Mouse (Mus musculus) bone marrow macrophage, adult 2 months (primary cell): ENCODE data around the gene Prr13. TPM values are rescaled to one million over a fixed set of nuclear protein-coding genes. Genes with fewer than 3 reads are reported as not detected.

ENCODE experiments used
- H3K27ac ChIP-seq: 2 replicates; pipeline ENCODE4 v1.5.1; 2012; ENCODE audit warnings: low read depth, low read length; ENCODE audit not compliant: insufficient read depth
- H3K4me1 ChIP-seq: 2 replicates; pipeline ENCODE4 v1.6.1; 2012; ENCODE audit warnings: low read length; ENCODE audit not compliant: control insufficient read depth, insufficient read depth
- H3K4me3 ChIP-seq: 2 replicates; pipeline ENCODE4 v1.5.1; 2012; ENCODE audit warnings: mild to moderate bottlenecking, low read length, moderate library complexity; ENCODE audit not compliant: insufficient read depth
- CTCF ChIP-seq: IDR thresholded peaks from 2 replicates; pipeline ENCODE4 v1.5.1; 2012; ENCODE audit warnings: low read depth, mild to moderate bottlenecking, low read length, moderate library complexity
- POLR2A ChIP-seq: IDR thresholded peaks from 2 replicates; pipeline ENCODE4 v1.6.1; 2012; ENCODE audit warnings: mild to moderate bottlenecking, low read depth, low read length, borderline replicate concordance
- polyA plus RNA-seq: library from polyadenylated mRNA; stranded (reverse); fragments of >200 nt; gene quantifications from 2 replicates; pipeline ENCODE4 v1.2.4, GENCODE M21; 2012; ENCODE audit not compliant: missing spikeins, insufficient read depth, insufficient read length

The Prr13 gene
- polyA plus RNA-seq, 1 experiment = 379 TPM

DNA sequence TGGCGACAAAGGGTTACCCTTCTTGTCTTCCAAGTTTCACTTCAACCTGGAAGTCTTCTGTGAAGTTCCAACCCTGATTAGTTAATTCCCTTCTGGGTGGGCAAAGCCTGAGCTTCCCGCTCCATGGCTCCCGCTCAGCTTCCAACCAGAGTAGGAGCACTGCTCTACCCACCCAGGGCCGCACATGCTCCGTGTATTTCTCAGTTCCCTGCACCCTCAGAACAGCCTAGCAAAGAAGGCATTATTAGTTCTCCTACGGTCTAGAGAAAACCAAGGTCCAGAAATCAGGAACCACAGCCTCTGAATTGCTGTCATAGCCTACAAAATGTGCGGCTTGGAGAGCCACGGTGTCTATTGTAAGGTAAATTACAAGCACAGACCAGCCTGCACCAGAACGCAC is 51.3 kb downstream of the Prr13 start:
- TF ChIP-seq CTCF (no peak), POLR2A (no peak)
- Histone ChIP-seq H3K4me3 (peak overlapping the region; percentile 70), H3K4me1 (peaks cover 45% of the 10 kb centered on the region), H3K27ac (peak overlapping the region; percentile 67)

DNA sequence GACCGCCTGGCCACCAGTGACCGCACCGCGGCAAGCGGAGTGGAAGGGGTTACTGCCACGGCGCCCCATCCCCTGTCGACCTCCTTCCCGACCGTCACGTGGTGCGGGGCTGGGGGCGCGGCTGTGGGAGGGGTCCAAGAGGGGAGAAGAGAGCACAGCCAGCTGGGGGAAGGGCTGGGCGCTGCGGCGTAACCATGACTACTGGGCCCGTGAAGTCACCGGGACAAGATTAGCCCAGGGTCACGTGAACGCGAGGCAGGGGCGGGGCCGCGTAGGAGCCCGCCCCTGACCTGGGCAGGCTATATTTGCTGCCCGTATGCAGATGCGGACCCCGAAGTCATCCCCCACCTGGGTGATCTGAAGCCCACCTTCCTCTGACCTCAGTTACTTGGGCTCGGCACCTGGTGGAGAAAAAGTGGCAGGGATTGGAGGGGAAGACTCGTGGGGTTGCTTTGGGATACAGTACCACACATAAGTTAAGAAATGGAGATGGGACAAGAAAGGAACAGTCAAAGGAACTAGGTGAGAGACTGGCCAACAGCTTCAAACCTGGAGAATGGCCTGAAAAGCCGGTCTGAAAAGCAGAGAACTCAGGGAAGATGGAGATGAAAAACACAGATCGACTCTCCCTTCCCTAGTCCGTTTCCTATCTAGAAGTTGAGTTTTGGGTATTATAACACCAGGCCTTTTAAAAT is 51.9 kb downstream of the Prr13 start:
- TF ChIP-seq POLR2A = no peak
- no peak for TF ChIP-seq CTCF
- Histone ChIP-seq H3K27ac (peak overlapping the region; percentile 67), H3K4me3 (peak overlapping the region; percentile 70), H3K4me1 (peaks cover 45% of the 10 kb centered on the region)

- no peak for TF ChIP-seq CTCF
- TF ChIP-seq POLR2A = no peak
- H3K4me3 ChIP-seq = no peak overlapping the region
Measured at GRCm38 (mm10) chr15:102511285-102511833, 52.5 kb downstream of the Prr13 start.

DNA sequence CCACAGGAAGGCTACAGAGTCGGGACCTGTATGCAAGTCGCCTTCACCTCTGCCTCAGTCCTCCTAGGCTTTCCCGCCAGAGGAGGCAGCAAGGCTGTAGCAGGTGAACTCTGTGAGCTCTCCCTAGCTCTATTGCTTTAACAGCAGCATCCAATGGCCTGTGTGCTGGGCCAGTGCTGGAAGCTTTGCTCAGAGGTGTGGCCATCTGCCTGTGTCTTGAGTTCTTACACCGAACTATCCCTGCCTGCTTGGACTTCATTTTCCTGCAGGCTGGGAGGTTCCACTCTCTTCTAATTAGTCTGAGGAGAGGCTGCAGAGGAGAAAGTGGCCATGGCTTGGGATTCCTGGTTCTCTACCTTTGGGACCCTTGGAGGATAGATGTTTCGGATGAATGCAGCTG is 53.2 kb downstream of the Prr13 start:
- no peak for TF ChIP-seq CTCF
- no peak for TF ChIP-seq POLR2A
- no peak overlapping the region for H3K27ac ChIP-seq
- H3K4me3 ChIP-seq = no peak overlapping the region
- H3K4me1 ChIP-seq = peaks cover 41% of the 10 kb centered on the region

More at GRCm38 (mm10) chr15:102511285-102511833, 52.5 kb downstream of the Prr13 start:
- H3K4me1 ChIP-seq = peaks cover 46% of the 10 kb centered on the region
- H3K27ac ChIP-seq = no peak overlapping the region

Other genes starting within 250 kb of the Prr13 start
- 32.3 and 35.8 TPM in 2 replicates for gene Itgb7, start 227.1 kb upstream of the Prr13 start, polyA plus RNA-seq
- 29.8 and 30.4 TPM in 2 replicates for gene Rarg, start 201.5 kb upstream of the Prr13 start, polyA plus RNA-seq
- gene Gm9918, start 188.5 kb upstream of the Prr13 start, polyA plus RNA-seq = not detected in 2 replicates
- 71.6 and 78.4 TPM in 2 replicates for gene Mfsd5, start 179.6 kb upstream of the Prr13 start, polyA plus RNA-seq
- 15.6 and 17.9 TPM in 2 replicates for gene Espl1, start 162.8 kb upstream of the Prr13 start, polyA plus RNA-seq
- 542 and 550 TPM in 2 replicates for gene Pfdn5, start 132.9 kb upstream of the Prr13 start, polyA plus RNA-seq
- gene Myg1, start 127.3 kb upstream of the Prr13 start, polyA plus RNA-seq = 41.5 and 46.2 TPM in 2 replicates
- gene Aaas, start 108.3 kb upstream of the Prr13 start, polyA plus RNA-seq = 35.7 and 39.7 TPM in 2 replicates
- gene Sp7, start 91.8 kb upstream of the Prr13 start, polyA plus RNA-seq = 0.25 TPM in 1 of 2 replicates, not detected in the other
- 43.8 and 47.0 TPM in 2 replicates for gene Sp1, start 52.9 kb upstream of the Prr13 start, polyA plus RNA-seq
- not detected in 2 replicates for gene Amhr2, start 13.7 kb upstream of the Prr13 start, polyA plus RNA-seq
- 724 and 763 TPM in 2 replicates for gene Pcbp2, start 11.5 kb downstream of the Prr13 start, polyA plus RNA-seq
- gene Gm10337, start 44.7 kb downstream of the Prr13 start, polyA plus RNA-seq = not detected in 2 replicates
- gene Map3k12, start 58.0 kb downstream of the Prr13 start, polyA plus RNA-seq = 17.4 and 17.5 TPM in 2 replicates
- gene Tarbp2, start 59.2 kb downstream of the Prr13 start, polyA plus RNA-seq = 24.9 and 33.9 TPM in 2 replicates
- gene Npff, start 65.9 kb downstream of the Prr13 start, polyA plus RNA-seq = 7.3 and 9.1 TPM in 2 replicates
- not detected in 2 replicates for gene Gm28047, start 166.0 kb downstream of the Prr13 start, polyA plus RNA-seq
- 95.4 and 102 TPM in 2 replicates for gene Atf7, start 166.4 kb downstream of the Prr13 start, polyA plus RNA-seq
- gene Atp5g2, start 213.3 kb downstream of the Prr13 start, polyA plus RNA-seq = 134 and 175 TPM in 2 replicates